Mouse (Mus musculus) activated CD4-positive, CD25-positive, alpha-beta regulatory T cell, adult 4 months (primary cell): ENCODE data around the gene Rundc1. TPM values are rescaled to one million over a fixed set of nuclear protein-coding genes. Genes with fewer than 3 reads are reported as not detected.
A peak's percentile ranks its signal among the peaks of the same experiment; 100 is the strongest.
"Not testable (repeated sequence)": the region's sequence is repeated elsewhere in the genome, so short reads cannot be mapped to it uniquely, and the experiment has no call there.

Experiments
- ATAC-seq: one replicate; pipeline ENCODE4 v1.8.0; 2017
- polyA plus RNA-seq, 2 experiments: library from polyadenylated mRNA; unstranded; fragments of 100-300 nt; shearing (Covaris generic); gene quantifications; one replicate each; pipeline ENCODE4 v1.2.1; 2017

Rundc1 gene
- polyA plus RNA-seq, 2 experiments from 2014 or later = 5.4 to 8.0 TPM

GRCm38 (mm10) chr11:101446319-101446718, 21.4 kb downstream of the Rundc1 start:
- ATAC-seq = no peak

GRCm38 (mm10) chr11:101446860-101447259, 22.0 kb downstream of the Rundc1 start:
- ATAC-seq = not testable (repeated sequence)

GRCm38 (mm10) chr11:101447786-101448185, 22.9 kb downstream of the Rundc1 start:
- ATAC-seq = no peak

GRCm38 (mm10) chr11:101448274-101448746, 23.4 kb downstream of the Rundc1 start, which contains the start of gene Ifi35:
Gene Ifi35 (plus strand): TSS chr11:101448407.
- ATAC-seq = peak; percentile 84

GRCm38 (mm10) chr11:101448899-101449298, 24.0 kb downstream of the Rundc1 start:
- peak; percentile 6 for ATAC-seq

GRCm38 (mm10) chr11:101449596-101449995, 24.7 kb downstream of the Rundc1 start:
- ATAC-seq = not testable (repeated sequence)

GRCm38 (mm10) chr11:101450394-101450793, 25.5 kb downstream of the Rundc1 start:
- ATAC-seq = no peak

- ATAC-seq = no peak
These were observed 26.7 kb downstream of the Rundc1 start for GRCm38 (mm10) chr11:101451536-101451935.

GRCm38 (mm10) chr11:101452093-101452774, 27.3 kb downstream of the Rundc1 start:
- no peak for ATAC-seq

GRCm38 (mm10) chr11:101454702-101455101, 29.8 kb downstream of the Rundc1 start:
- no peak for ATAC-seq

GRCm38 (mm10) chr11:101455627-101456026, 30.7 kb downstream of the Rundc1 start:
- no peak for ATAC-seq

- ATAC-seq = no peak
These were observed 32.7 kb downstream of the Rundc1 start for GRCm38 (mm10) chr11:101457631-101458030.

- ATAC-seq = no peak
These were observed 33.3 kb downstream of the Rundc1 start for GRCm38 (mm10) chr11:101458217-101458616.

- no peak for ATAC-seq
These were observed 34.8 kb downstream of the Rundc1 start for GRCm38 (mm10) chr11:101459716-101460115.

- ATAC-seq = no peak
These were observed 35.4 kb downstream of the Rundc1 start for GRCm38 (mm10) chr11:101460321-101460720.

- ATAC-seq = no peak
These were observed 37.3 kb downstream of the Rundc1 start for GRCm38 (mm10) chr11:101462141-101462540.

GRCm38 (mm10) chr11:101462583-101463440, 37.9 kb downstream of the Rundc1 start:
- ATAC-seq = no peak

- no peak for ATAC-seq
These were observed 39.6 kb downstream of the Rundc1 start, which contains the start of gene Rnd2 for GRCm38 (mm10) chr11:101464211-101465100. Gene Rnd2 (plus strand): TSS chr11:101464999.

GRCm38 (mm10) chr11:101465101-101465868, 40.4 kb downstream of the Rundc1 start:
- ATAC-seq = peak; percentile 34

- ATAC-seq = peak; percentile 24
These were observed 41.1 kb downstream of the Rundc1 start, which contains the start of gene Vat1 for GRCm38 (mm10) chr11:101465869-101466551. Gene Vat1 (minus strand): TSS chr11:101466230.

- not testable (repeated sequence) for ATAC-seq
These were observed 41.7 kb downstream of the Rundc1 start for GRCm38 (mm10) chr11:101466552-101466950.
